Mouse (Mus musculus) megakaryocyte-erythroid progenitor cell, adult 5-6 weeks (primary cell): Measurements from ENCODE around the gene Zfp933. TPM values are rescaled to one million over a fixed set of nuclear protein-coding genes. Genes with fewer than 3 reads are reported as not detected.
A peak's percentile ranks its signal among the peaks of the same experiment; 100 is the strongest.
"Not testable (repeated sequence)": the region's sequence is repeated elsewhere in the genome, so short reads cannot be mapped to it uniquely, and the experiment has no call there.

ENCODE experiments used
- ATAC-seq: replicated peaks from 2 replicates; pipeline ENCODE4 v1.8.0; 2016; ENCODE audit warnings: mild to moderate bottlenecking, inconsistent platforms; ENCODE audit not compliant: severe bottlenecking, poor library complexity, low FRiP score, low TSS enrichment
- total RNA-seq, 2 experiments: library from RNA; stranded (forward) in 1 of 2; stranded (reverse) in 1 of 2; fragments of 200-1000, 215-1000 nt in 1 of 2; fragments of >200 nt in 1 of 2; fragmentation: Nextera tagmentation in 1 of 2; gene quantifications; 2 replicates each; pipeline ENCODE4 v1.2.3; 2014 to 2017

Gene Zfp933
- total RNA-seq (2014; fragmentation: Nextera tagmentation) (4.2 and 9.7 TPM in 2 replicates), total RNA-seq (2017) (4.2 and 6.4 TPM in 2 replicates)

DNA sequence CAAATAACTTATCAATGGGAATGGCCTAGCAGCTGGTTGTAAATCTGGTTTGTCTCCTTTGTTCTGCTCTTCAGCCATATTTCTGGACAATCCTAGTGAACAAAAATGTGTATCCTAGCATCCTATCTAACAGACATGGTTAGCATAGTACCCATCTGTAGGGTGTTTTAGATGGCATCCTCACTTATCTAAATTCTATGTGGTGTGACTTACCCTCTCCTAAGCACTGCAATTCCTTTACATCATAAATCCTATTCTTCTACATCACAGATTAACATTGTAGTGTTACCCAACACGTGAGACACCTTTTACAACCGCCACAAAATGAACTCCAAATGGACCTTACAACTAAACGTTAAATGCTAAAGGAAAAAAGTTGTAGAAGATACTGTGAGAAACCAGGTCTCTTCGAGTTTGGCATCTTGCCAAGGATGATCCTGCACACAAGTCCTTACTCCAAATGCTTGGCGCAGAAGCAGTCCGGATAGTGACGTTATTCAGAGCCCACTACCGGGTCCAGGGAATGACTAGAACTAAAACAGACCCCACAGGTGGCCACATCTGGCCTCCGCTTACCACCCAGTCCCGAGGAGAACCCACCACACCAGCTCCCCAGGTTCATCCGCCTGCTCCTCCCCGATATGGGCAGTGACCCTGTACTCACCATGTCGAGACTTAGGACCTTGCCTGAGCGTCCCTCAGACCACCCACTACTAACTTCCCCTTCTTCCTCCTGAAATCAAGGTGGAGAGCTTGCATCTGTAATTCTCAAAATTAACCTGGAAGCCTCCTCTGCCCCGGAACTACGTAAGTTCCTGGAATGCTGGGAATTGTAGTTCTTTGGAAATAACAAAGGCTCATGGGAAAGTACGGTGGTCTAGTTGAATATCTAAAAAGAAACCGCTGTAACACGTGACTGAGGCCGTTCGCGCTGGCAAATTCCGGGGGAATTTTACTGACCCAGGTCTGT lies at the start of gene Zfp933:
Gene Zfp933, minus strand, starts transcription at position 753 of the 970 bp plus-strand sequence.
- peak; percentile 90 for ATAC-seq

DNA sequence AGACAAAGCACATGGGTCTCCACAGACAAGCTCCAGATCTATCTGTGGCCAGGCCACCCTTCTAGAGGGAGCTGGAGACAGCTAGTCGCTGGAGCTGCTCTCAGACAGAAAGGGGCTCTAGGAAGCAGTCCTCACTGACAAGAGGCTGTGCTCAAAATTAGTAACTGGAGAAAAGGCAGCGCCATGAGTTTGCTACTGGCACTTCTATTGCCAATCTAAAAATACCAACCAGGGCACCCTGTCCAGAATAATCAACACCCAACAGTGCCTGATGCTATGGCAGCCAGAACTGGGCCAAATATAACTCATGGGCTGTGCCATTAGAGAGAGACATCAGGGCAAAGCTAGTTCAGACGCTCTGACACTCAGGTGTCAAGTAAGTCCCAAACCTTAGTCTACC lies 49.2 kb upstream of the Zfp933 start:
- ATAC-seq, result no peak

DNA sequence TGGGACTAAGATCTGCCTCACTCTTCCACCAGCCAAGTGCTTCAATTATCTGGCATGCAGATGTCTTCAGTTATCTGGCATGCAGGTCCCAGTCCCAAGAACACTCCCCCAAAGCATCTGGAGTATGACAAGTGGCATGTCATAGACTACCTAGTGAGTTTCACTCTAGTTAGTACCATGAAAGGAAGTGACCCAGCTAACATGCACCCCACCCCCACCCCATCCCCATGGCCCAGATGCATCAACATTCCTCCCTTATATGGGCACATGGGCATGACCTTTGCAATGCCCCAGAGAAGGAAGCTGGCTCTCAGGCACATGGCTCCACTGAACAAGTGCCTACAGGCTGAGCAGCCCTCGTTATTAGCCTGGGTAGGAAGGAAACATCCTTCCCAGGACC lies 48.2 kb upstream of the Zfp933 start:
- ATAC-seq, result no peak

DNA sequence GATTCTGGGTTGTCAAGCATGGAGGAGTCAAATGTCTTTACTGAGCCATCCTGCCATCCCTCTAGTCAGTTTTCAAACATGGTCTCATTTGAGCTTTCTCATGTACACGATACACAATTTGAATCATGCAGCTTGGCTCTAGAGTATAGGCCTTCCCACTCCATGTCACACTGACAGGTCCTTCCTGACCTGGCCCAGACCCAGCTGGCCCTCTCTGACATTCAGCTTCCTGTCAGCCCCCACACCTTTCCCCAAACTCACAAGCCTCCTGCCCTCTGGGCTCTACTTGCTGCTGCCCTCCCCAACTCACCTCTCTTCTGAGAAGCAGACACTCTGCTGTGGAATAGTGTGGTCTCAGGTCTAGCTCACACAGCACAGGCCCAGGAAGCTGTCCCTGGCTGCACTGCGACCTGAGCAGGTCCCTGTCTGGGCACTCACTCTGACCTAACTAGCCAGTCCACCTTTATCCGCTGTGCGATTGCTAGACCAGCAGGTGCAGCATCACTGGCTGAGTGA lies 47.7 kb upstream of the Zfp933 start:
- ATAC-seq, result no peak

DNA sequence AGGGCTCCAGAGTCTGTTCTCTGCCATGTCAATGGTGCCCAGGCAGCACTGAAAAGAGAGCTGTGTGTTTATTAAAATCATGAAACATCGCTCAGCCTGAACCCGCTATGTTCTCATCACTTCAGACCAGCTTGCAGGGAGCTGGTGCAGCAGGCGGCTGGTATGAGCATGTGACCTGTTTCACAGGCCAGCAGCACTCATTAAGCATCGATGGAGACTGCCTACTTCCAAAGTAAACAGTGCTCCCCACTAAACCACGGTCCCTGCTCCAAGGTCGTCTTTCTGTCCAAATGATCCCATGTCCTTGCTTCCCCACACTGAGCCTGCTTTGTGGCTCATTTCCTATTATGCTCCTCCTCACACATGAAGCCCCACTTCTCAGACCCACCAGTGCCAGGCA lies 42.2 kb upstream of the Zfp933 start:
- no peak for ATAC-seq

DNA sequence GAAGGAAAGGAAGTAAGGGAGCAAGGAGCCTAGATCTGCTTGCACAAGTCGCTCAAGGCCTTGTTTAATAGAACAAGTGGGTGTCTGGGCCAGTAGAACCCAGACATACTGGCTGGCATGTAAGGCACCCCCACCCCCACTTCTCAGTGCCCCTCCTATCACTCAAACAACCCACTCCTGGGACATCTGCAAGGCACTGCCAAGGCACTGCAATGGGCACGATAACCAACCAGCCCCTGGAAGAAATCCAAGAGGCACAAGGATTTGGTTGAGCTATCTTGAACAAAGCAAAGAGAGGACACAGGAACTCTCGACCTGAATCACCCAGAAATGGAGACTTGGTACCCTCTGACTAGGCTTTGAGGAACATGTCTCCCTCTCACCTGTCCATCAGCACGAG lies 40.1 kb upstream of the Zfp933 start:
- peak; percentile 89 for ATAC-seq

DNA sequence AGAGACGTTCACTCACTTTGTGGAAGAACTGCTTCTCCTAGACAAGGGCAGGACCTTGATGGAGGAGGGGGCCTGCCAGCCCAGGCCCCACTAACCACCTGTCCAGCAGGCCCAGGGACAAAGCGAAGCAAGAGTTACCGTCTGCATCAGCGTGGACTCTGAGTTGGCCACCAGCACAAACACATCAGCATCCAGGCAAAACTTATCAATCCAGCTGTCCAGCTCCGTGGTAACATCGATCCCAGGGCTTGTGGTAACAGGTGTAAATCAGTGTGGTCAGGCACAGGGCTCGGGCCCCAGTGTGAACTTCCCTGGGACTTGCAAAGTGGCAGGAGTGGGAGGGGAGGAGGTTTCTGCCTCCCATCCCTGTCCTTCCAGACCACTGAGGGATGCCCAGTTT lies 39.1 kb upstream of the Zfp933 start:
- ATAC-seq, result no peak

DNA sequence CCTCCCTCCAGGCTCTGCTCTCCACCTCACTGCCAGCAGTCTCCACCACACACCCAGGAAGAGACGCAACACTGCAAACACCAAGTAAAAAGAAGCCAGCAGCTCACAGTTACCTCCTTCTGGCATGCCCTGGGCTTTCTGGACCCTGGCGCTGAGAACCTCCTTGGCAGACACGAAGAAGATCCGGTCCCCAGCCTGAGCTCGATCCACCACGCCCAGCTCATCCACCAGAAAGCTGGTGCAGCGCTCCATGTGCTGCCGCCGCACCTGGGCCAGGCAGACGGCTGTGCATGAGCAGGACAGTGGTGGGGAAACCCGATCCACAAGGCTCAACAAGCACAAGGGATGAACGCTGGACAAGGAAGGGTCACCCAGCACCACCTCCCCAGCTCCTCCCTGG lies 38.0 kb upstream of the Zfp933 start:
- ATAC-seq, result no peak

DNA sequence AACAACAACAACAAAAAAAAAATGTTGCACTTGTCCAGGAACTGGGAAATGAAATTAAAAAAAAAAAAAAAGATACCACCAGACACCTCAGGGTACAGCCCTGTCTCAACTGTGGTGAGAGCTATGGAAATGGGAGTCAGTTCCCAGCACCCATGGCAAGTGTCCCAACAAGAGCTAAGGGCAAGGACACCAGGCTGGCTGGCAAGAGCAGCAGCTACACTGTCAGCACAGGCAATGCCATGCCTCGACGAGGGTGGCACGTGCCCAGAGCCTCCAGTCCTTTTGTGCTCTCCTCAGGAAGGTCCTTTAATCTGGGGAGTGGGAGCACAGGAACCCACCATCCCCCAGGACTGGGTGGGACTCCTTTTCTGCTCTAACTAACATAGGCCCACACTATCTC lies 36.0 kb upstream of the Zfp933 start:
- no peak for ATAC-seq

DNA sequence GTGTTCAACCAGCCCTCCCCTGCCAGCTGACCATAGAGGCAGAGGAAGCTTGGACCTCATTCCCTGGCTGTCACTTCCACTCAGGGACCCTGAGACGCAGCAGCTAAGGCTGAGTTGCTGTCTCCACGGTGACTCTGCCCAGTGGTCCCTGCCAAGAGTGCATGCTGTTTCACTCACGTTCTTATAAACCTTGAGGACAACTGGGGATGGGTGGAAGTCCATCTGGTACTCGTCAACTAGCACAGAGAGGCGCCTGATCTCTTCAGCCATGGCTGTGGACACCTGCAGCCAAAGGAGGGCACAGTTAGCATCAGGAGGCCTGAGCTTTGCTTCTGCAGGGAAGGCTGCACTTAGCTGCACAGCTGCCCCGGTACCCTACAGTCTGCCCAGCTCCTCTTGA lies 34.9 kb upstream of the Zfp933 start:
- no peak for ATAC-seq

DNA sequence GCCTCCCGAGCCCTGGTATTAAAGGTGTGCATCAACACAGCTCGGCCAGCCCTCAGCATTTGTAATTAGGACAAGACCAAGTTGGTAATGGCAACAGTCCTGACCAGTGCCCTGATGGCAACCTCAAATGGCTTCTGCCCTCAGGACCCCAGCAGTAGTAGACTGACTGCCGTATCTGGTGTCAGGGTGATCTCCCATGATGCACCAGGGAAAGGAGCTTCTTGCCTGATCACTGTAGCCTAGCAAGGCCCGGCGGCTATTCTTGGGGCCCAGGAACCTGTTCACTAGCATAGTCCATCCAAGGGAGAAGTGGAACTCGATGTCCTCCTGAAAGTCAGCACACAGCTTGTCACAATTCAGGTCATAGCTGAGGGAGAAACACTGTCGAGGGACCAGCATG lies 33.6 kb upstream of the Zfp933 start:
- no peak for ATAC-seq

DNA sequence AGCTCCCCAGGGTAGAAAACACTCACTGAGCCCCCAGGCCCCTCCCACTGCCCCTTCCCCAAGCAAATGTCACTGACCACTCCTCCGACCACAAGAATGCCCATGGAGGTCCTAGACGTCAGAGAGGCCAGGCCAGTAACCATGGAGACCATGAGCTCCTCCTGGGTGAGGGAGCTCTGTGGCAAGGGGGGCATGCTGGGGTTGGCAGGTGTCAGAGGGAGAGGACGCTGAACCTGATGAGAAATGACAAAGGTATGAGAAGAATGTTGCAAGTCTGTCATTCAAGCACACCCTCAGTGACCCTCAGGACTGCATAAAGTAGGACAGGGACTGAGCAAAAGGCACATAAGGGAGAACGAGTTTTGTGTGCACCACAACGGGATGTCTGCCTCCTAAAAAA lies 31.7 kb upstream of the Zfp933 start:
- no peak for ATAC-seq

DNA sequence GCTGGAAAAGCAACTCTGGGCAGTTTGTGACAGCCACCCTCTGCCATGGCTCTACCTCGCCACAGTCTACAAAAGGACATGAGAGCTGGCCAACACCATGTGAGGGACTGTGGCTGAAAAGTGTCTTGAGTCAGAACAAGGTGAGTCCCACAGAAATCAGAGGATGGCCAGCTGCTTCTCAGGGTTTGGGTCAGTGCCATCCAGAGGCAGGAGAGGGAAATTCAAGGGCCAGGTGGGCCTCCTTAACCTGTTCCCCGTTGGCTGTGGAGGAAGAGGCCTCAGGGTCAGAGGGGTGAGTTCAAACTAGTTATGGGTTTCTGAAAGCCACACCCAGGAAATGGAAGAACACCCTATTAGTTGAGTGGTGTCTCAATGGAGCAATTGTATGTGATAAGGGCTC lies 31.3 kb upstream of the Zfp933 start:
- ATAC-seq, result no peak

DNA sequence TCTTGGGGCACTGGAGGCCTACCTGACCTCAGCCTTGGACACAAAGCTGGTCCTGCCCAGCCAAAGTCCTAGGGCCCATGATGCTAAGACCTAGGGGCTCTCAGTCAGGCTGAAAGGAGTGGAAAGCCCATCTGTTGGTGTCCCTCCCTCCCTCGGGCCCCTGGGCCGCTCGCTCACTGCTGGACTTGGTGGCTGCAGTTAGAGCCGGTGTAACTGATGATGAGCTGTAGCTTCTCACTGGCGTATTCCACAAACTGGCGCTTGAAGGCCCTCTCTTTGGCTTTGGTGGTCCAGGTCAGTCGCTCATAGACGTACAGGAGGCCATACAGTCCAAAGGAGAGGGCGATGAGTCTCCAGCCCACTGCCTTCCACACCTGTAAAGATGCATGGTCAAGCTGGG lies 30.4 kb upstream of the Zfp933 start:
- ATAC-seq, result no peak

DNA sequence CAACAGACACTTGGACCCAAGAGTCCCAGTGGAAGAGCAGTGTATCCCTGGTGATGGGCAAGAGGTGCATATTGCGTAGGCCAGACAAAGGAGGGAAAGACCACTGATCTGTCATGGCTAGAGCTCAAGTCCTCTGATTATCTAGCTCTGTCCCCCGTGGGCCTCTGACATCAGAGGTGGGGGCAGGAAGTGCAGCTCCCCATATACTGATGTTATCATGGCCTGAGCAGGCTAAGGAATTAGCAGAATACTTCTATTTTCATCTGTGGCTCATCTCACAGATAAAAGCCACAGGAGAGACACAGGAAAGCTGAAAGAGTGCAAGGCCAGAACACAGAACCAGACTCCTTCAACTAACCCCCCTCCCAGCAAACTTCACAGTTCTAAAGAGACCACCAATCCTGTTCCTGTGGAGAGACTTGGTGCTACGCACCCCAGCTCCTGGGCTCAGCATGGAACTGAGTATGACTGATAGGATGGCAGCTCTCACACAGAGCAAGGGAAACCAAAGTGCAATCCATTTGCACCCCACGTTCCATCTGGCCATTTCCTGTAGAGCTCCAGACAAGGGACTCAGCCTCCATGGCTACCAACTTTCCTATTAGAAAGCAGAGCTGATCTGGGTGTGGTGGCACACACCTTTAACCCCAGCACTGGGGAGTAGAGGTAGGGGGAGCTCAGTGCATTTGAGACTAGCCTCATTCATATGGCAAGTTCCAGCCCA lies 27.8 kb upstream of the Zfp933 start:
- ATAC-seq, result peak; percentile 57; the same call in 1 of the 2 replicates

DNA sequence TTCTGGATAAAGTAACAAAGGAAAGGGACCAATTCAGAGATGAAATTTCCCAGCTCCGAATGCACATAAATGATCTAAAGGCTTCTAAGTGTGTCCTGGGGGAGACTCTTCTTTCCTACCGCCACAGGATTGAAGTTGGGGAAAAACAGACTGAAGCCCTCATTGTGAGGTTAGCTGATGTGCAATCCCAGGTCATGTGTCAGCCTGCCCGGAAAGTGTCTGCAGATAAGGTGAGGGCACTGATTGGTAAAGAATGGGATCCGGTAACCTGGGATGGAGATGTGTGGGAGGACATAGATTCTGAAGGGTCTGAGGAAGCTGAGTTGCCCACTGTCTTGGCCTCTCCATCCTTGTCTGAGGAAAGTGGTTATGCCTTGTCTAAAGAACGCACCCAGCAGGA lies 21.1 kb upstream of the Zfp933 start:
- 0 out of 2 replicates have a peak, but pooled peaks have one; percentile 8 for ATAC-seq

DNA sequence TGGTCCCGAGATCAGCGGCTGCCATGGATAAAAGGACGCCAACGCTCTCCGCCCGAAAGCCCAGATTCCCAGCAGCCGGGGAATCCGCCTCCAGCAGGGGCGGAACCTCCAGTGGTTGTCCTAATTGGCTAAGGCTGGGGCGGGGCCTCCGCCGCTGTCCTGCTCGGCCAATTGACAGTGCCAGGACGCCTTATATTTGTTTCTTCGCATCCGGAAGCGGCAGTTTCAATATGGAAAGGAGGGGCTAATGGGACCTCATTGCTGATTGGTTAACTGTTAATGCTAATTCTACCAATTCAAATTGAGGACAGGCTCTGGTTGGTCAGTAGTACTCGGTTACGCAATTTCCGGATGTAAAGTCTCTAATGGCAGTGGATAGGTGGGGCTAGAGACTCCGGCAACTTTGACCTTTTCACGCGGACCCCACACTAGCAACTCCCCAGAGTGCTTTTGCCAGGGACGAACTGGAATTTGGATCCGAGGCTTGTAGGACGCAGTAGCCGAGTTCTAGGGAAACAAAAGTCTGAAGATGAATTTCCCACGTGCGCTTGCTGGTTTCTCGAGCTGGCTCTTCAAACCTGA lies 20.4 kb upstream of the Zfp933 start, which contains the start of the genes Miip and Fv1:
Gene Miip, minus strand, starts transcription at position 367 of the 582 bp plus-strand sequence.
Gene Fv1, plus strand, starts transcription at position 530 of the 582 bp plus-strand sequence.
- peak; percentile 91 for ATAC-seq

DNA sequence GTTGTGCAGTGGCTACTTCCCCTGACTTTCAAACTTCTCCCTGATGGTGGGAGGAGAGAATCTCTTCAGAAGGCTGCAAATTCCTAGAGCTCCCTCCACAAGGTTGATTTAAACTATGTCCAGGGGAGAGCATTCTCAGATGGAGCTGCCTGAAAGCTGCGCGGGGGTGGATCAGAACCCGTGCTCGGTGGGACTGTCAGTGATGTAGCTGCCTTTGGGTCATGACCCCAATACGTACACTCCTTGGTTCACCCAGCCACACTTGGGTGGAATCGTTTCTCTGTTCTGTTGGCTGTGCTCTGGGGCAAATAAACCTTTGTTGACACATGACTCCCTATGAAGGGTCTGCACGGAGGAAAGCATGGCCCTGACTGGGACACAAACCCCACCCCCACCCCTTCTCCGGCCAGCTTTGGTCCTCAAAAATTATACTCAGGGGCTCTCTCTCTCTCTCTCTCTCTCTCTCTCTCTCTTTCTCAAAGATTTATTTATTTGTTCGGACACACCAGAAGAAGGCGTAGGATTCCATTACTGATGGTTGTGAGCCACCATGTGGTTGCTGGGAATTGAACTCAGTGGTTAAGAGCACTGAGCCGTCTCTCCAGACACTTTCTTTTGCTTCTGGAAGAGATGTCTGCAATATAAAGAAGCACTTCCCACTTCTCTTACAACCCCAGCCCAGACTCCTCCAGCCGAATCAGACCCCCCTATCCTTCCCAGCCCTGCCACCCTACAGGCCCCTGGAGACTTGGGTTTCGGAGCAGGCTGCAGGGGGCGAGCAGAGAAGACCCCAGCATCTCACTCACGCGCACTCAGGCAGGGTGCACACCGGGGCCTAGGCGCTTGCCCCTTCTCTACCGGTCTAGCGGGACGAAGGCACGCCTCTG lies 19.6 kb upstream of the Zfp933 start:
- ATAC-seq, result no peak

DNA sequence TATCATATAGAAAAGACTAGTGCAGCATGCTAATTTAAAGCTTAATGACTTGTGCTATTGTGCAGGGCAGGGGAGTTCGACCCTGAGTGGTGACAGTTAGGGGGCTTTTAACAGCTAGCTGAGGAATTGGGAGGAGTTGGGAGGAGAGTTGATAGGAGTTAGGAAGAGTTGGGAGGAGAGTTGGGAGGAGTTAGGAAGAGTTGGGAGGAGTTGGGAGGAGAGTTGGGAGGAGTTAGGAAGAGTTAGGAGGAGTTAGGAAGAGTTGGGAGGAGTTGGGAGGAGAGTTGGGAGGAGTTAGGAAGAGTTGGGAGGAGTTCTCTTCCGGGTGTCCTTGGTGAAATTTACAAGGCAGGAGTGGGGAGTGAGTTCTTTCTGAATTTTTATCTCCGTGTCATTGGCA lies 18.6 kb upstream of the Zfp933 start:
- ATAC-seq, result not testable (repeated sequence)
